Mouse (Mus musculus) lung, adult 2 months (tissue): ENCODE measurements around the gene Pax3. TPM values are rescaled to one million over a fixed set of nuclear protein-coding genes. Genes with fewer than 3 reads are reported as not detected.

Experiments
- DNase-seq: peaks from one replicate; pipeline ENCODE4 v3.0.0; 2022
- H3K4me1 ChIP-seq: fragments of 200-500 bp; 2 replicates; pipeline ENCODE4 v1.6.1; 2011; ENCODE audit warnings: low read length; ENCODE audit not compliant: control insufficient read depth, insufficient read depth
- H3K4me3 ChIP-seq: fragments of 200-500 bp; replicated peaks from 2 replicates; pipeline ENCODE3; 2011; ENCODE audit warnings: low read depth, mild to moderate bottlenecking, control low read depth, low read length; ENCODE audit errors: extremely low read depth
- CTCF ChIP-seq: fragments of 200-500 bp; IDR thresholded peaks from 2 replicates; pipeline ENCODE4 v1.5.1; 2011; ENCODE audit warnings: mild to moderate bottlenecking, low read length, control low read depth; ENCODE audit not compliant: insufficient read depth
- POLR2A ChIP-seq: fragments of 200-500 bp; IDR thresholded peaks from 2 replicates; pipeline ENCODE4 v1.6.1; 2011; ENCODE audit warnings: low read depth, mild to moderate bottlenecking, control low read depth, low read length, borderline replicate concordance; ENCODE audit errors: extremely low read depth
- WGBS: fragments of 180-500 bp; shearing (Covaris S2); methylation state at CpG from one replicate; pipeline ENCODE4 v1.1.7; 2018; 5-methylcytosine and 5-hydroxymethylcytosine counted together
- polyA plus RNA-seq: library from polyadenylated mRNA; depleted of rRNA; stranded (reverse); fragments of >200 nt; gene quantifications from 2 replicates; pipeline ENCODE4 v1.2.3, GENCODE M21; 2012

Gene Pax3
- polyA plus RNA-seq, 1 experiment, result not detected

DNA sequence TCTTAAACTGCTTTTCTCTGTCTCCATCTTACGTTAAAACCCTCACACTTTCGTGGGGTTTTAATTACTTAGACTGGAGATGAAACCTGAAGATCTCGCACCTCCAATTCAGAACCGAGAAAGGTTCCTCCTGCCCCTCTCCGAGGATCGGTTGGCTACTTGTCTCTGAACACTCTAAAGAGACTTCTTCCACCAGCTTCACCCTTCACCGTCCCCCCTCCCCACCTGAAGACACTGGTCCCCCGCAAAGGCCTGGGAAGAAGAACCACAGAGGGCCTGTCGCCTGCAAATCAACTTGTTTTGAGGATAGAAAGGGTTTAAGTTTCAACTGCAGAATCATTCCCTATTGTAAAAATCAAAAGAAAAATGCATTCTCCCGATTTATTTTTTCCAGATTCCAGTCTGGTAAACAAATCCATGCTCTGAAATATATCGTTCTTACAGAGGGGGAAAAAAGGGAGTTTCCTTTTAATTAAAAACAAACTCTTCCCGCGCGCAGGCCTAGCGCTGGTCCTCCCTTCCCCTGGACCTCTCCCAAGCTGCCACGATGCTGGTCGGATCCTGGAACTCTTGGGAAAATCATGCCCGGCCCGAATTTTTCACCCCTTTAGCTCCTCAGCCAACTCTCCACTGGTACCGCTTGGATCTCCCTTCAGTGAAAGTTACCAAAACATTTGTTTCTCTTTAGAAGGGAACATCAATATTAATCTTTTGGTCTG lies 4.0 kb downstream of the Pax3 start:
- Histone ChIP-seq H3K4me3 (no peak overlapping the region), H3K4me1 (peaks cover 7% of the 10 kb centered on the region)
- TF ChIP-seq POLR2A (no peak), CTCF (no peak)
- DNase-seq, result no peak
- WGBS, result 7% methylated on average over 20 of the region's 20 CpGs

DNA sequence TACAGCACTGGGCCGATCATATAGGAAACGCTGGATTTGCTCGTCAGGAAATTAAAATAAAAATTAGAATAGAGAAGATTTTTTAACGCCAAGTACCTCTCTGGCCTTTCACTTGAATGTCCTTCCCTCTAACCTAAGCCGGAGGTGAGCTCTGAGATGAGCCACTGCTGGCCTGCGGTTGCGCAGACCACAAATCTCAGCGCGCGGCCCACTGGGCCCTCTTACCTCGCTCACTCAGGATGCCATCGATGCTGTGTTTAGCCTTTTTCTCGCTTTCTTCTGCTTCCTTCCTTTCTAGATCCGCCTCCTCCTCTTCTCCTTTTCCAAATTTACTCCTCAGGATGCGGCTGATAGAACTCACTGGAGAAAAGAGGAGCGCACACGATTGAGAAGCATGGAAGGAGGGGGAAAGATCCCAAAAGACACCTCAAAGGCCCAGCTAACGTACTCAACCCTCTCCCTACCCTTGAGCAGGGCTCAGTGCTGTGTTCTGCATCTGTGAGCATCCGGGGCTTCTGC lies 4.7 kb downstream of the Pax3 start:
- no peak for TF ChIP-seq CTCF
- no peak for TF ChIP-seq POLR2A
- 11% methylated on average over 19 of the region's 19 CpGs for WGBS
- Histone ChIP-seq H3K4me1 (peaks cover 7% of the 10 kb centered on the region), H3K4me3 (no peak overlapping the region)
- DNase-seq, result no peak

DNA sequence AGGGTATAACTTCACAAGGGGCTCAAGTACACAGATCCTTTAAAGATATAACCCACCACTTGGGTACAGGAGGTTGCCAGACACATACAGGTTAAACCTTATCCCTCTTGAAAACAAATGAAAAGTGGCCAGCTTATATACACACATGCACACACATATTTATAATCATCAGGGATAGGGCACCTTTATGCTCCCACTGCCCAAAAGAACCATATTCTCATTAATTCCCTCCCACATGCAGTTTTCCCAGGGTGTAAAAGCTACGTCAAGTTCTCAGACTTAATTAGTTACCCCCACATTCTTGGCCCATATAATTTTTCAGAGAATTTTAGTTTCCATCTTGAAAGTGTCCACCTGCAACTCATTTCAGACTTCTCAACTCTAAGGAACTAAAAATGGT lies 5.2 kb downstream of the Pax3 start:
- DNase-seq, result no peak
- WGBS, result 49% methylated on average over 1 of the region's 1 CpGs
- Histone ChIP-seq H3K4me3 (no peak overlapping the region), H3K4me1 (peaks cover 5% of the 10 kb centered on the region)
- TF ChIP-seq CTCF (no peak), POLR2A (no peak)

DNA sequence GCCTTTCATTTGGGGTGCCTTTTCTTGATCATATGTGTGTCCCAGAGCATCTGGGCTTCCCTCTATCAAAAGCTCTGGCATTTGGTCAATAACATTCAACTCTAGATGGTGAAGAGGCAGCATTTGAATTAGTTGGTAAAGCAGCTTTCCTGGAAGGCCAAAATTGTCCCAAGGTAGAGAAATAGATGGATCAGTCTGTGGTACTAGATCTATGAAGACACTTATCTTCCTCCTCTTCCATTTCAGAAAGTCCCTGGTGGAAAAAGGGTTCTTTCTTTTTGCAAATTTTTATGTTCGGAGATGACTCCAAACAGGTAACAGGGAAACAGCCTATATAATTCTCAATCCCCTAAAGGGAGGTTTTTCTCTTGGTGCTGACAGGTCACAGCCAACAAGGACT lies 5.6 kb downstream of the Pax3 start:
- no peak for DNase-seq
- TF ChIP-seq CTCF, result no peak
- no peak for TF ChIP-seq POLR2A
- Histone ChIP-seq H3K4me3 (no peak overlapping the region), H3K4me1 (peaks cover 3% of the 10 kb centered on the region)
- 67% methylated on average over 1 of the region's 1 CpGs for WGBS

DNA sequence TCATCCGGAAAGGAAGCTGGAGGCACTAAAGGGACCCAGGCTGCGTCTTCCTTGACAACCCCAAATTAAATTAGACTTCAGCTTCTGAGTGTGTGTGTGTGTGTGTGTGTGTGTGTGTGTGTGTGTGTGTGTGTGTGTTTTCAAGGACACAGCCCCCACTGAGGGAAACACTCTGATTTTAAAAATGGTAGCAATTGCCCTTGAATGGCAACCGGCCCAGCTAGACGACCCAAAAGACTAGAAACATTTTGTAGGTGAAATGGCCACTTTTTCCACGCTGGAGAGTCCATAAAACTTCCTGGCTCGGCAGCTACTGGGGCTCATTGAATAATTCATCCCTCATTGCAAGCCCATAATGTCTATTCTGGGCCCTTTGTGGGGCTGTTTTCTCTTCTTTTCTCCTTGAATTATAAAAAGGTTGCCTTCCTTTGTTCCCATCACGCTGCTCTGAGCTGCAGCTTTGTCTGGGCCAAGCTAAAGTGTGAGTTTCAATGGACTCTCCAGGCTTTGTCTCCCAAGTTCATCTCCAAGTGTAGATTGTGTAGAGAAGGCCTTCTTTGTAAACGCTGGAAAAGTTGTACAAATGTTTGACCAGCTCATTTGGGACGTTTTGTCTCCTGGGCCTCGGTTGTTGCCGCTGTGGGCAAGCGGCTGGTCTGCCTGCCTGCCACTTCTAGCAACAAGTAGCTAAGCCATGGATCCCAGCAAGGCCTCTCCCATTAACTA lies 6.4 kb downstream of the Pax3 start:
- Histone ChIP-seq H3K4me1 (no peaks in the 10 kb centered on the region), H3K4me3 (no peak overlapping the region)
- 11% methylated on average over 12 of the region's 12 CpGs for WGBS
- no peak for TF ChIP-seq POLR2A
- TF ChIP-seq CTCF, result no peak
- no peak for DNase-seq

DNA sequence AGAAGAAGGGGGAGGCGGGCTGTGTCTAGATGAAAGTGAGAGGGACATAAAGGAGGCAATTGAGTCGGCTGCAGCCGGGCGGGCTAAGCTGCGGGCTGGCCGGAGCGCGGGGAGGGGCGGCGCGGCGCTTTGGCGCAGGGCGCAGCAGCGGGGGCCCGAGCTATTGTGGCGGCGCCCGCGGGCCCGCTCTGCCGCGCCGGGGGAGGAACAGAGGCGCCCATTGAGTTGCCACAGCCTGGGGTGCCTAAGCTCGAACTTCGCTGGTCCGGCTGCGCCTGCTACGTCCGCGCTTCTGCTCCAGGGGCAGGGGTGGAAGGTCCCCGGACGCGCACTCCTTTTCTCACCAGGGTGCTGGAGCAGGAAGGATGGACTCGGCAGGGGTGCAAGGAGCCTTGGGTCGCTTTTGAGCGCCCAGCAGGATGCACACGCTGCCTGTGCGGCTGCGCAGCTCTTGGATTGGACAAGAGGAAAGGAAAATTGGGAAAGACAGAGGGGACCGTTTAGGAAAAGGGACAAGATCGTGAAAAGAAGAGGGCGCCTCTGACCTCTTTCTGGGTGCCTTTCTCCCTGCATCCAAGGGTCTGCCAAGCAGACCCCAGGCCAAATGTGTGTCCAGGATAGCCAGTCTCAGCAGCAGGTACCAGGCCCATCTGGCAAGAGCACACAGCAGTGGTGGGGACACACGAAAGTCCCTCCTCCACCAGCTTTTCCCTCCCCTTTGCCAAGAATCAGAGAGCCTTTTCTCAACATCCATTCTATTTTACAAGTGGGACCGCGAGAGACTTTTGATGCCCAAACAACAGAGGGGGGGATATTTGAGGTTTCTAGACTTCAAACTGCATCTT lies 7.2 kb downstream of the Pax3 start:
- TF ChIP-seq CTCF (no peak), POLR2A (no peak)
- Histone ChIP-seq H3K4me1 (no peaks in the 10 kb centered on the region), H3K4me3 (no peak overlapping the region)
- WGBS, result 2% methylated on average over 45 of the region's 47 CpGs
- DNase-seq, result no peak

DNA sequence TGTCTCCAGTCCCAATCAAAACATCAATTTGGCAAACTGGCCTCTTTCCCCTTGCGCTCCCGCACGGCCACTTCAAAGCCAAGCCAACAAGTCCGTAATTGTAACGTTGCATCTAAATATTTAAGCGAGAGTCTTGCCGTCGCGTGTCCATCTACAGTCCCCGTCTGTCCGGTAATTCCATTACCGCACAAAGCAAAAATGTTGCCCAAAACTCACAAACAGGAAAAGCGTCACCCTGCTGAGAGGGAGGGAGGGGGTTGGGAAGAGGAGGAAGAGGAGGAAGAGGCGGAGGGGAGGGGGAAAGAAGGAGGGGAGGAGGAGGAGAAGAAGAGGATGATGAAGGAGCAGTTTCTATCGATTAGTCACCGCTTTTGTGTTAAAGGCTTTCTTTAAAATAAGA lies 7.9 kb downstream of the Pax3 start:
- no peak for DNase-seq
- Histone ChIP-seq H3K4me3 (no peak overlapping the region), H3K4me1 (no peaks in the 10 kb centered on the region)
- 5% methylated on average over 16 of the region's 16 CpGs for WGBS
- TF ChIP-seq POLR2A, result no peak
- no peak for TF ChIP-seq CTCF

DNA sequence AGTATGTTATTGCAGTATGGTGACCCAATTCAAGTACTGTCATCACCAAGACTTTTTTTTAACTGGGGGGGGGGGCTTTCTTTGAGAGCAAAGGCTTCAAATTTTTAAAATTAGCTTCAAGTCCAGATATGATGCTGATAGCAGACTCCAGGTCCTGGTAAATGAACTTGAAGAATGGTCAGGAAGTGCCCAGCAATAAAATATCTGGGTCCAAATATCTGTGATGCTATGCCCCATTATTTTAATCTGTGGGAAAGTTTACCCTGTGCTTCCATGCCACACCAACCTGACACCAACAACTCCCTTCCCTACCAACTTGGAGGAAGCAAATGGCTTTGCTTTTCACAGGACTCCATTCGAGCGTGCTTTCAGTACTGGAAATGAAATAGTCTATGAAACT lies 8.6 kb downstream of the Pax3 start:
- WGBS, result 5% methylated on average over 2 of the region's 2 CpGs
- no peak for DNase-seq
- H3K4me1 ChIP-seq, result no peaks in the 10 kb centered on the region
- TF ChIP-seq CTCF, result no peak
- no peak for TF ChIP-seq POLR2A
- no peak overlapping the region for H3K4me3 ChIP-seq

DNA sequence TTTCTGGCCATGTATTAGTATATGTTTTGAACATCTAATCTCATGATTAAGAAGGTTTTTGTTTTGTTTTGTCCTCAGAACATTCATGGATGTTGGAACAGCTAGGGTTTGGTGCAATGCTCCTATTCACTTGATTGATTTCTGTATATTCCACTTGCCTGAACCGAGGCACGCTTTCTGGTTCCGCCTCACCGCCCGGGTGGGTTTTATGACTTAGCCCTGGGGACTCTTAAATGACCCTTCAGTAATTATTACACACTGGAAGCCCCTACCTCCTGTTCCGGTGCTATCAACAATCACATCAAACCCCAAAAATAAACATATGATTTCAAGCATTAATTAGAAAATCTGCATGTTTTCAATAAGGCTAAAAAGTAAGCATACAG lies 9.2 kb downstream of the Pax3 start:
- DNase-seq, result no peak
- WGBS, result 8% methylated on average over 6 of the region's 6 CpGs
- Histone ChIP-seq H3K4me1 (no peaks in the 10 kb centered on the region), H3K4me3 (no peak overlapping the region)
- TF ChIP-seq POLR2A (no peak), CTCF (no peak)
